Mouse (Mus musculus): ENCODE results near the gene Cadps. TPM values are rescaled to one million over a fixed set of nuclear protein-coding genes. Genes with fewer than 3 reads are reported as not detected.

Gene Cadps
- polyA plus RNA-seq, 1 experiment from 2014 or later: 1.7 TPM

DNA sequence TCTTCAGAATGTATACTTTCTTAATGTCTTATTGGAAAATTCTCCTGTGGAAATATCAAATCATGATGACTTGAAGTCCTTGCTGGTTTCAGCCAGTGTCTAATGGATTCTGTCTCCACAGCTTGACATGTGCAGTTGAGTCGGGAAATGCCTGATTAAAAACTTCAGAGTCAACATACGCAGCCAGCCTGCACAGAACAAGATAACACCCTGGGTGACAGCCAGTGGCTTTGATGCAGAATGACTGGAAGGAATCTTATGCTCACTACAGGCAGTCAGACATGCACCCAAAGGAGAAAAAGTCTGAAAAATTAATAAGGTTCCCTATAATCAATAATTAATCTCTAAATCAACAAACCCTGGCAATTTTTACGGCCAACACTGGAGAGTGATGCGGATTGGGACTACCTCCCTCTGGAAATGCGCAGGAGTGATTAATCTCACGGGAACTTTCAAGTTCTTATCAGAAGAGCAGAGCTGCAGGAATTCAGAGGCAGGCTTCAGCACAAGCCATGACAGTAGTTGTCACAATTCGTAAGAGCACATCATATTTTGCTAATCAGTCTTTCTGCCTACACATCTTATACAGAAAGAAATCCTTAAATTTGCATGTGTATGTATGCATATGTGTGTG is 185.6 kb downstream of the Cadps start:
- Histone ChIP-seq H3K36me3 (no peaks in the 10 kb centered on the region), H3K4me2 (no peak overlapping the region), H3K4me3 (replicated peaks) (no peak overlapping the region), H3K27ac (no peak overlapping the region), H3K4me1 (no peaks in the 10 kb centered on the region), H3K9me3 (no peaks in the 10 kb centered on the region), H3K27me3 (replicated peaks) (no peaks in the 10 kb centered on the region), H3K9ac (no peak overlapping the region)
- no peak for ATAC-seq (ENCODE audit: insufficient read depth, low FRiP score, low read depth)
- WGBS: 59% methylated on average over 7 of the region's 7 CpGs

GRCm38 (mm10) chr14:12624256-12625130 is 198.4 kb downstream of the Cadps start:
- no peak overlapping the region for H3K27ac ChIP-seq
- H3K4me2 ChIP-seq: no peak overlapping the region
- H3K36me3 ChIP-seq: no peaks in the 10 kb centered on the region
- no peak overlapping the region for H3K4me3 ChIP-seq (replicated peaks)
- no peaks in the 10 kb centered on the region for H3K4me1 ChIP-seq
- H3K9me3 ChIP-seq: no peaks in the 10 kb centered on the region
- H3K27me3 ChIP-seq (replicated peaks): no peaks in the 10 kb centered on the region
- ATAC-seq (ENCODE audit: insufficient read depth, low FRiP score, low read depth): no peak
- H3K9ac ChIP-seq: no peak overlapping the region
- 72% methylated on average over 11 of the region's 11 CpGs for WGBS

DNA sequence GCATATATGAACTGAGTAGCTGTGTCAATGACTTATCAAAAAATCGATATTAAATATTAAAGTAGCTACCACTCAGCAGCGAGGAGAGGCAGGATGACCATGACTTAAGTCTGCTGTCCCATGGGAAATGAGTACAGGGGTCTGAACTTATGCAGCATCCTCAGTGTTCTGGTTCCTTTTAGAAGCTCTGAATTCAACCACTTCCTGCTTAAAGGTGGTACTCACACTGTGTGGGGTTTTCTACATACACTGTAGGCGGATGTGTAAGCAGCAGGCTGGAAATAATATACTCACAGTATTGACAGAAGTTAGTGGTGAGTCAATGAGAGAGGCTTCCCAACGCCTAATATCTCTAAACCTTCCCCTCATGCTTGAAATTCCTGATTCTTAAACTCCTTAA is 215.9 kb downstream of the Cadps start:
- no peak for ATAC-seq (ENCODE audit: insufficient read depth, low FRiP score, low read depth)
- Histone ChIP-seq H3K36me3 (no peaks in the 10 kb centered on the region), H3K4me1 (no peaks in the 10 kb centered on the region), H3K9me3 (no peaks in the 10 kb centered on the region), H3K4me3 (replicated peaks) (no peak overlapping the region), H3K27me3 (replicated peaks) (no peaks in the 10 kb centered on the region), H3K9ac (no peak overlapping the region), H3K4me2 (no peak overlapping the region), H3K27ac (no peak overlapping the region)
- 74% methylated on average over 4 of the region's 4 CpGs for WGBS

DNA sequence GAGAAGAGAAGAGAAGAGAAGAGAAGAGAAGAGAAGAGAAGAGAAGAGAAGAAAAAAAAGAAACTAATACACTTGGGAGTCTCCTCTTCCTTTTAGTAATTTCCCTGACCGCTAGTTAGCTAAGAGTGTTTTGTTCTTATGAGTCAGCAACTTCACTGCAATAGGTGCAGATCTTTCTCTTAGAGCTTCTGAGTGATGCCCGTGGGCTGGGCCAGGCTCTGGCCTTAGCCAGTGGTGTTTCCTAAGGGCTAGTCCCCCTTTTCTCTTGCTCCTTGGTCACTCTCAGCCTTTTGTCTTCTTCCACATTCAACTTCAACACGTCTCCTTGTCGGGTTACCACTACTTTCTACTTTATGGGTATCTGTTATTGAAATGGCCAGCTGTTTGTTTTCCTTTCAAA is 216.7 kb downstream of the Cadps start:
- Histone ChIP-seq H3K9ac (no peak overlapping the region), H3K36me3 (no peaks in the 10 kb centered on the region), H3K9me3 (no peaks in the 10 kb centered on the region), H3K27ac (no peak overlapping the region), H3K4me1 (no peaks in the 10 kb centered on the region), H3K27me3 (replicated peaks) (no peaks in the 10 kb centered on the region), H3K4me2 (no peak overlapping the region), H3K4me3 (replicated peaks) (no peak overlapping the region)
- WGBS: 81% methylated on average over 4 of the region's 4 CpGs
- no peak for ATAC-seq (ENCODE audit: insufficient read depth, low FRiP score, low read depth)

DNA sequence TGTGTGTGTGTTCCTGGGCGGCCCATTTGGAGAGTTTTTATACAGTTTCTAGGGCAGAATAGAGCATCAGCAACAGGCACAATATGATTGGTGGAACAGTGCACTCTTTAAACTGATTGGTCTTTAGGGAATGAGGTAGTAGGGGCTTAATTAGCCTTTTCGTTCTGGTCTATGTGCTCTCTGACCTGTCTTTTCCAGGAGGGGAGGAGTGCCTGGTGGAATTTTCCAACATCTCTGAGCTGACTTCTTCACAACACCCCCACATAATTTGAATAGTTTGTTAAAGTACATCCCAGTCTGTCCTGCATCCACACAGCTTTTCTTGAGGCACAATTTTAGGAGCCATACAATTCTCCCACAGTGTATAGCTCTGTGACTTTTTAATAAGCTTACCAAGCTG is 220.8 kb downstream of the Cadps start:
- no peaks in the 10 kb centered on the region for H3K36me3 ChIP-seq
- no peak overlapping the region for H3K4me3 ChIP-seq (replicated peaks)
- no peaks in the 10 kb centered on the region for H3K27me3 ChIP-seq (replicated peaks)
- H3K4me2 ChIP-seq: no peak overlapping the region
- H3K4me1 ChIP-seq: no peaks in the 10 kb centered on the region
- ATAC-seq (ENCODE audit: insufficient read depth, low FRiP score, low read depth): no peak
- H3K9me3 ChIP-seq: no peaks in the 10 kb centered on the region
- H3K9ac ChIP-seq: no peak overlapping the region
- H3K27ac ChIP-seq: no peak overlapping the region
- WGBS: 79% methylated on average over 2 of the region's 2 CpGs

DNA sequence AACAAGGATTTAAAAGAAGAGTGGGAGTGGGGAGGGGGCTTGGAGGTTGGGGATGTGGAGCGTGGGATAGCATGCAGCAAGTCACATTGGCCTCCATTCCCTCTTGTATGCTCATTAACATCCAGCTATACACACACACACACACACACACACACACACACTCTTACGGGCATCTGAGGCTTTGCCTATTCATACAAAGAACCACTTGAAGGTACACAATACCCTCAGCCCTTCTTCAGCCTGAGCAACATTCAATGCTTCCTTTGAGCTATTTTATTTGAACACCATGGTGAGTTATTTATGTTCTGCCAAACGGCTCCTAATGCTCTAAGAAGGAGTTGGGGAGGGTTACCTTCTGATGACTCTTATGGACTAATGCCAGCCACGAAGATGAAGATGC is 227.6 kb downstream of the Cadps start:
- Histone ChIP-seq H3K4me3 (replicated peaks) (no peak overlapping the region), H3K4me2 (no peak overlapping the region)
- 70% methylated on average over 4 of the region's 4 CpGs for WGBS

GRCm38 (mm10) chr14:12592472-12593075 is 230.3 kb downstream of the Cadps start:
- H3K36me3 ChIP-seq: no peaks in the 10 kb centered on the region
- H3K27me3 ChIP-seq (replicated peaks): no peaks in the 10 kb centered on the region
- no peaks in the 10 kb centered on the region for H3K9me3 ChIP-seq
- H3K4me3 ChIP-seq (replicated peaks): no peak overlapping the region
- no peak overlapping the region for H3K9ac ChIP-seq
- no peak overlapping the region for H3K4me2 ChIP-seq
- 72% methylated on average over 5 of the region's 5 CpGs for WGBS
- no peaks in the 10 kb centered on the region for H3K4me1 ChIP-seq
- no peak overlapping the region for H3K27ac ChIP-seq
- ATAC-seq (ENCODE audit: insufficient read depth, low FRiP score, low read depth): no peak

More for the DNA sequence above, 227.6 kb downstream of the Cadps start:
- no peaks in the 10 kb centered on the region for H3K4me1 ChIP-seq
- no peak overlapping the region for H3K9ac ChIP-seq
- no peaks in the 10 kb centered on the region for H3K27me3 ChIP-seq (replicated peaks)
- no peak overlapping the region for H3K27ac ChIP-seq
- H3K9me3 ChIP-seq: no peaks in the 10 kb centered on the region
- ATAC-seq (ENCODE audit: insufficient read depth, low FRiP score, low read depth): no peak
- no peaks in the 10 kb centered on the region for H3K36me3 ChIP-seq

DNA sequence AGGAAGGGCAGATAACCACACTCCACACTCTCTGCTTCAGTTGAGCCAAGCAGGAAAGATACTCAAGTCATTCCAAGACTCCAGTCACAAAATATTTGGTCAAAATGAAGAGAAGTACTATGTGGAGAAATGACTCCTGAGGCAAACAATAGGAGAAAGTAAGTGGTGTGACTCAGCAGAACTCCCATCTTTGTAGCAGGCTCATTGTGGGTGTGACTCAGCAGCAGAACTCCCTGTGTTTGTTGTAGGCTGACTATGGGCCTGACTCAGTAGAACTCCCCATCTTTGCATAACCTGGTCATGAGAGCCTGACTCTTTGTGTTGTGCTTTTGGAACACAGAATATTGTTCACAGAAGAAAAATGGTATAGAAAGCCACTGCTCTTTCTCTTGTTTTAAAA is 231.1 kb downstream of the Cadps start:
- Histone ChIP-seq H3K27ac (no peak overlapping the region), H3K4me2 (no peak overlapping the region), H3K27me3 (replicated peaks) (no peaks in the 10 kb centered on the region), H3K9ac (no peak overlapping the region), H3K9me3 (no peaks in the 10 kb centered on the region), H3K4me3 (replicated peaks) (no peak overlapping the region), H3K4me1 (no peaks in the 10 kb centered on the region), H3K36me3 (no peaks in the 10 kb centered on the region)
- ATAC-seq (ENCODE audit: insufficient read depth, low FRiP score, low read depth): no peak

DNA sequence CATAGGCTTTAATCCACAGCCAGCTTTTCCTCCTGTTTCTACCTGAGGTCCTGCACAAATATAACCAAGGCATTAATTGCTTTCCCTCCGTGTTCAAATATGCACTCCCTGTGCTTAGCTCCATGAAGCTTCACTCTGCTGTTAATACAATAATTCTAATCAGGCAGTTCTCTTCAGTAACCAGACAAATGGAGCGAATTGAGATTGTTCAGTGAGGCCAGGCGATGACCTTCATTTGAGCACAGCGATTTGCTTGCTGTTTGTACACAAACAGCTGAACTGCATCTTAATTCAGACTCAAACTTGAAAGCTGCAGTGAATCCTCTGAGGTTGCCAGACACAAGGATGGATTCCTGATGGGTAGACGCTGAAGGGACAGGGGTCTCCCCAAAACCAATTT is 239.3 kb downstream of the Cadps start:
- Histone ChIP-seq H3K4me2 (no peak overlapping the region), H3K4me1 (0 out of 2 replicates have a peak, but pooled peaks cover 2% of the 10 kb centered on the region), H3K9ac (no peak overlapping the region), H3K4me3 (replicated peaks) (no peak overlapping the region), H3K27me3 (replicated peaks) (no peaks in the 10 kb centered on the region), H3K36me3 (no peaks in the 10 kb centered on the region), H3K27ac (no peak overlapping the region), H3K9me3 (no peaks in the 10 kb centered on the region)
- ATAC-seq (ENCODE audit: insufficient read depth, low FRiP score, low read depth): no peak
- WGBS: 78% methylated on average over 5 of the region's 5 CpGs

GRCm38 (mm10) chr14:12581657-12582056 is 241.2 kb downstream of the Cadps start:
- no peak for ATAC-seq (ENCODE audit: insufficient read depth, low FRiP score, low read depth)
- Histone ChIP-seq H3K27ac (no peak overlapping the region), H3K4me1 (0 out of 2 replicates have a peak, but pooled peaks cover 2% of the 10 kb centered on the region), H3K9ac (no peak overlapping the region), H3K4me3 (replicated peaks) (no peak overlapping the region), H3K36me3 (no peaks in the 10 kb centered on the region), H3K27me3 (replicated peaks) (no peaks in the 10 kb centered on the region), H3K4me2 (no peak overlapping the region), H3K9me3 (no peaks in the 10 kb centered on the region)
- 76% methylated on average over 5 of the region's 5 CpGs for WGBS

GRCm38 (mm10) chr14:12580786-12581185 is 242.1 kb downstream of the Cadps start:
- ATAC-seq (ENCODE audit: insufficient read depth, low FRiP score, low read depth): no peak
- no peak overlapping the region for H3K9ac ChIP-seq
- H3K4me3 ChIP-seq (replicated peaks): no peak overlapping the region
- 11% methylated on average over 7 of the region's 7 CpGs for WGBS
- no peak overlapping the region for H3K27ac ChIP-seq
- H3K27me3 ChIP-seq (replicated peaks): no peaks in the 10 kb centered on the region
- no peaks in the 10 kb centered on the region for H3K36me3 ChIP-seq
- no peak overlapping the region for H3K4me2 ChIP-seq
- 0 out of 2 replicates have a peak, but pooled peaks cover 2% of the 10 kb centered on the region for H3K4me1 ChIP-seq
- no peaks in the 10 kb centered on the region for H3K9me3 ChIP-seq

DNA sequence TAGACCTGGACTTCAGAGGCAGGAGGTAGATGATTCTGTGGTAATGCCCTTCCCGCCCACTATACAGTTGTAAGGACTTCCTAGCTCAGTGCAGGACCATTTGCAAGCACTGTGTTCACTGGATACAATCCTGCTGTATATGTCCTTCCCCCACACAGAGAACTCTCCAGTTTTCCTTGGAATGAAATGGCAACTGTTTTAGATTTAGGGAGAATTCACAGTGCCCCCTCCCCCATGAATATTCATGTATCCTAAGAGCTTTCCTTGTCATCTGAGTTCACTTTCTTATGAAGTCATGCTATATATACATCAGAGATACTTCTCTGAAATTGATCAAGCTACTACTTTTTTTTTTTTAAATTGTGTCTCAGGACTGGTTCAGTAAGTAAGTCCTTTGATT is 244.7 kb downstream of the Cadps start:
- 80% methylated on average over 1 of the region's 1 CpGs for WGBS
- no peak overlapping the region for H3K4me2 ChIP-seq
- H3K9ac ChIP-seq: no peak overlapping the region
- no peaks in the 10 kb centered on the region for H3K27me3 ChIP-seq (replicated peaks)
- 0 out of 2 replicates have a peak, but pooled peaks cover 2% of the 10 kb centered on the region for H3K4me1 ChIP-seq
- ATAC-seq (ENCODE audit: insufficient read depth, low FRiP score, low read depth): no peak
- H3K9me3 ChIP-seq: no peaks in the 10 kb centered on the region
- H3K36me3 ChIP-seq: no peaks in the 10 kb centered on the region
- H3K4me3 ChIP-seq (replicated peaks): no peak overlapping the region
- no peak overlapping the region for H3K27ac ChIP-seq

All from stomach, embryonic 15.5 days (tissue).